Mouse (Mus musculus): ENCODE measurements around the gene Nf1. TPM values are rescaled to one million over a fixed set of nuclear protein-coding genes. Genes with fewer than 3 reads are reported as not detected.

The Nf1 gene
- total RNA-seq, 2 experiments from 2014 or later = 15.8 to 17.4 TPM

- DNase-seq = no peak
Measured at GRCm38 (mm10) chr11:79329585-79329984, 9.9 kb upstream of the Nf1 start.

GRCm38 (mm10) chr11:79335077-79335476 lies 4.4 kb upstream of the Nf1 start:
- no peak for DNase-seq

- no peak for DNase-seq
Measured at GRCm38 (mm10) chr11:79336722-79337267, 2.7 kb upstream of the Nf1 start.

- no peak for DNase-seq
Measured at GRCm38 (mm10) chr11:79338621-79339020, 872 bp upstream of the Nf1 start.

GRCm38 (mm10) chr11:79339808-79340781 lies 602 bp downstream of the Nf1 start:
- peak; percentile 36 for DNase-seq

- no peak for DNase-seq
Measured at GRCm38 (mm10) chr11:79356995-79357394, 17.5 kb downstream of the Nf1 start.

- DNase-seq = no peak
Measured at GRCm38 (mm10) chr11:79357397-79357796, 17.9 kb downstream of the Nf1 start.

- DNase-seq = no peak
Measured at GRCm38 (mm10) chr11:79364956-79365355, 25.5 kb downstream of the Nf1 start.

- DNase-seq = no peak
Measured at GRCm38 (mm10) chr11:79366284-79366683, 26.8 kb downstream of the Nf1 start.

GRCm38 (mm10) chr11:79373031-79373430 lies 33.5 kb downstream of the Nf1 start:
- no peak for DNase-seq

GRCm38 (mm10) chr11:79398336-79398735 lies 58.8 kb downstream of the Nf1 start:
- peak; percentile 35 for DNase-seq

- no peak for DNase-seq
Measured at GRCm38 (mm10) chr11:79403625-79404319, 64.3 kb downstream of the Nf1 start.

- DNase-seq = no peak
Measured at GRCm38 (mm10) chr11:79413761-79414513, 74.4 kb downstream of the Nf1 start.

GRCm38 (mm10) chr11:79422496-79422895 lies 83.0 kb downstream of the Nf1 start:
- no peak for DNase-seq

- DNase-seq = no peak
Measured at GRCm38 (mm10) chr11:79426571-79426970, 87.1 kb downstream of the Nf1 start.

- DNase-seq = no peak
Measured at GRCm38 (mm10) chr11:79427638-79428037, 88.1 kb downstream of the Nf1 start.

- DNase-seq = no peak
Measured at GRCm38 (mm10) chr11:79435252-79435651, 95.8 kb downstream of the Nf1 start.

GRCm38 (mm10) chr11:79448361-79448760 lies 108.9 kb downstream of the Nf1 start:
- no peak for DNase-seq

GRCm38 (mm10) chr11:79452966-79453365 lies 113.5 kb downstream of the Nf1 start:
- DNase-seq = no peak

GRCm38 (mm10) chr11:79457928-79458327 lies 118.4 kb downstream of the Nf1 start:
- DNase-seq = no peak

- DNase-seq = no peak
Measured at GRCm38 (mm10) chr11:79459846-79460245, 120.4 kb downstream of the Nf1 start.

All from gastrocnemius, postnatal 25 days (tissue).